Mouse (Mus musculus): Measurements from ENCODE around the gene Dpt.

- TF ChIP-seq CTCF (IDR thresholded peaks at IDR 0.05; ENCODE audit: borderline replicate concordance, extremely low read depth, insufficient read depth, insufficient read length) (no peak), POLR2A (IDR thresholded peaks at IDR 0.05; ENCODE audit: borderline replicate concordance, extremely low read depth, insufficient read depth, insufficient read length, poor library complexity, severe bottlenecking) (no peak)
These were observed 68.2 kb downstream of the Dpt start for GRCm38 (mm10) chr1:164864666-164865065.

Data from brain, embryonic 14.5 days (tissue).